Mouse (Mus musculus) liver, adult 2 months (tissue): ENCODE data around the gene Rrp9. TPM values are rescaled to one million over a fixed set of nuclear protein-coding genes. Genes with fewer than 3 reads are reported as not detected.

Experiments
- DNase-seq: peaks from one replicate; pipeline ENCODE4 v3.0.0-alpha.2; 2011; ENCODE audit warnings: low read depth, low spot score; ENCODE audit errors: extremely low read depth
- H3K27ac ChIP-seq: fragments of 200-500 bp; replicated peaks from 2 replicates; pipeline ENCODE4 v1.5.1; 2012; ENCODE audit warnings: low read depth, mild to moderate bottlenecking, control low read depth, inconsistent platforms, low read length; ENCODE audit not compliant: insufficient read depth
- H3K27me3 ChIP-seq: fragments of 200-500 bp; 2 replicates; pipeline ENCODE4 v1.6.1; 2012; ENCODE audit warnings: mild to moderate bottlenecking, moderate library complexity, low read length, inconsistent platforms; ENCODE audit not compliant: control insufficient read depth, insufficient read depth
- H3K36me3 ChIP-seq: fragments of 200-500 bp; 2 replicates; pipeline ENCODE4 v1.6.1; 2012; ENCODE audit warnings: low read length, inconsistent platforms; ENCODE audit not compliant: control insufficient read depth, insufficient read depth
- H3K4me1 ChIP-seq: fragments of 200-500 bp; 2 replicates; pipeline ENCODE4 v1.6.1; 2011; ENCODE audit warnings: low read length; ENCODE audit not compliant: control insufficient read depth, insufficient read depth
- H3K4me3 ChIP-seq: fragments of 200-500 bp; 2 replicates; pipeline ENCODE4 v1.5.1; 2011; ENCODE audit warnings: low read depth, mild to moderate bottlenecking, control low read depth, low read length, moderate library complexity; ENCODE audit not compliant: insufficient read depth
- H3K79me2 ChIP-seq: fragments of 200-500 bp; 2 replicates; pipeline ENCODE4 v1.6.1; 2012; ENCODE audit warnings: inconsistent platforms, mild to moderate bottlenecking, low read length, moderate library complexity; ENCODE audit not compliant: control insufficient read depth, insufficient read depth
- H3K9ac ChIP-seq: fragments of 200-500 bp; 2 replicates; pipeline ENCODE4 v1.6.1; 2012; ENCODE audit warnings: low read depth, mild to moderate bottlenecking, control low read depth, inconsistent platforms, low read length
- CTCF ChIP-seq: fragments of 200-500 bp; IDR thresholded peaks from 2 replicates; pipeline ENCODE4 v1.5.1; 2011; ENCODE audit warnings: low read depth, low read length, control low read depth
- POLR2A ChIP-seq: fragments of 200-500 bp; IDR thresholded peaks from 2 replicates; pipeline ENCODE4 v1.6.1; 2011; ENCODE audit warnings: low read length, control low read depth; ENCODE audit not compliant: insufficient read depth; ENCODE audit errors: extremely low read depth
- WGBS: fragments of 180-500 bp; shearing (Covaris S2); methylation state at CpG from one replicate; pipeline ENCODE4 v1.1.7; 2018; 5-methylcytosine and 5-hydroxymethylcytosine counted together
- polyA plus RNA-seq: library from polyadenylated mRNA; depleted of rRNA; stranded (reverse); fragments of >200 nt; gene quantifications from 2 replicates; pipeline ENCODE4 v1.2.3, GENCODE M21; 2012
- total RNA-seq: library from RNA; depleted of rRNA; stranded (reverse); fragments of >200 nt; gene quantifications from 2 replicates; pipeline ENCODE4 v1.2.3, GENCODE M21; 2014

The Rrp9 gene
- total and polyA plus RNA-seq, 2 experiments, result 7.8 to 16.0 TPM

- no peak overlapping the region for H3K4me3 ChIP-seq
- H3K79me2 ChIP-seq, result no peaks in the 10 kb centered on the region
- no peak for TF ChIP-seq CTCF
- TF ChIP-seq POLR2A, result no peak
- H3K27ac ChIP-seq, result no peak overlapping the region
- H3K9ac ChIP-seq, result no peak overlapping the region
- peaks cover 17% of the 10 kb centered on the region for H3K4me1 ChIP-seq
- no peaks in the 10 kb centered on the region for H3K27me3 ChIP-seq
- 85% methylated on average over 5 of the region's 5 CpGs for WGBS
- DNase-seq, result peak; percentile 30
- no peaks in the 10 kb centered on the region for H3K36me3 ChIP-seq
Observed at GRCm38 (mm10) chr9:106442680-106443079, 33.1 kb upstream of the Rrp9 start.

GRCm38 (mm10) chr9:106444836-106445235, 30.9 kb upstream of the Rrp9 start:
- Histone ChIP-seq H3K9ac (no peak overlapping the region), H3K4me3 (no peak overlapping the region), H3K27ac (peak overlapping the region; percentile 21; the same call in 1 of the 2 replicates), H3K27me3 (no peaks in the 10 kb centered on the region), H3K4me1 (peaks cover 15% of the 10 kb centered on the region), H3K79me2 (peaks cover 2% of the 10 kb centered on the region; the same call in 1 of the 2 replicates), H3K36me3 (no peaks in the 10 kb centered on the region)
- TF ChIP-seq POLR2A (no peak), CTCF (no peak)
- peak; percentile 46 for DNase-seq
- WGBS, result 27% methylated on average over 4 of the region's 4 CpGs

- peak within 1 kb of the TSS; percentile 100 for H3K27ac ChIP-seq
- H3K36me3 ChIP-seq, result peaks cover 7% of the 10 kb centered on the region; the same call in 1 of the 2 replicates
- peak; percentile 98 for DNase-seq
- under 1% methylated on average over 24 of the region's 24 CpGs for WGBS
- H3K79me2 ChIP-seq, result peaks cover 11% of the 10 kb centered on the region; the same call in 1 of the 2 replicates
- peak within 1 kb of the TSS; percentile 79 for H3K4me3 ChIP-seq
- H3K27me3 ChIP-seq, result no peaks in the 10 kb centered on the region
- peak; percentile 70 for TF ChIP-seq CTCF
- TF ChIP-seq POLR2A, result peak; percentile 53; the same call in 1 of the 2 replicates
- H3K9ac ChIP-seq, result peak within 1 kb of the TSS; percentile 93
- peaks cover 32% of the 10 kb centered on the region for H3K4me1 ChIP-seq
Observed at GRCm38 (mm10) chr9:106447348-106447747, 28.4 kb upstream of the Rrp9 start, which contains the start of the genes Abhd14b and Abhd14a. Abhd14b (plus strand) TSS chr9:106447459. Abhd14a (minus strand) TSS chr9:106447678.

- 9% methylated on average over 9 of the region's 9 CpGs for WGBS
- Histone ChIP-seq H3K4me3 (peak overlapping the region; percentile 79), H3K36me3 (peaks cover 7% of the 10 kb centered on the region; the same call in 1 of the 2 replicates), H3K9ac (peak overlapping the region; percentile 93), H3K4me1 (peaks cover 36% of the 10 kb centered on the region), H3K27me3 (no peaks in the 10 kb centered on the region), H3K27ac (peak overlapping the region; percentile 100), H3K79me2 (peaks cover 11% of the 10 kb centered on the region; the same call in 1 of the 2 replicates)
- TF ChIP-seq CTCF (no peak), POLR2A (0 out of 2 replicates have a peak, but pooled peaks have one; percentile 9)
- DNase-seq, result peak; percentile 87
Observed at GRCm38 (mm10) chr9:106447951-106448350, 27.8 kb upstream of the Rrp9 start.

GRCm38 (mm10) chr9:106448498-106449031, 27.2 kb upstream of the Rrp9 start:
- TF ChIP-seq POLR2A, result peak; percentile 79
- peak; percentile 90 for TF ChIP-seq CTCF
- H3K27me3 ChIP-seq, result no peaks in the 10 kb centered on the region
- peak overlapping the region; percentile 100 for H3K27ac ChIP-seq
- peaks cover 7% of the 10 kb centered on the region; the same call in 1 of the 2 replicates for H3K36me3 ChIP-seq
- under 1% methylated on average over 23 of the region's 23 CpGs for WGBS
- peaks cover 36% of the 10 kb centered on the region for H3K4me1 ChIP-seq
- H3K4me3 ChIP-seq, result peak overlapping the region; percentile 79
- H3K9ac ChIP-seq, result peak overlapping the region; percentile 93
- DNase-seq, result peak; percentile 91
- H3K79me2 ChIP-seq, result peaks cover 11% of the 10 kb centered on the region; the same call in 1 of the 2 replicates

- Histone ChIP-seq H3K27ac (peak overlapping the region; percentile 100), H3K27me3 (no peaks in the 10 kb centered on the region), H3K9ac (peak overlapping the region; percentile 93), H3K79me2 (peaks cover 11% of the 10 kb centered on the region; the same call in 1 of the 2 replicates), H3K4me1 (peaks cover 33% of the 10 kb centered on the region), H3K36me3 (peaks cover 7% of the 10 kb centered on the region; the same call in 1 of the 2 replicates), H3K4me3 (peak overlapping the region; percentile 63)
- TF ChIP-seq POLR2A, result no peak
- no peak for TF ChIP-seq CTCF
- 41% methylated on average over 8 of the region's 8 CpGs for WGBS
- DNase-seq, result peak; percentile 54
Observed at GRCm38 (mm10) chr9:106449947-106450346, 25.8 kb upstream of the Rrp9 start.
